Mouse (Mus musculus): ENCODE results near the gene Lingo1. TPM values are rescaled to one million over a fixed set of nuclear protein-coding genes. Genes with fewer than 3 reads are reported as not detected.

Gene Lingo1
- total and polyA plus RNA-seq, 2 experiments = under 0.01 to 0.27 TPM

GRCm38 (mm10) chr9:56718984-56719383, 77.3 kb downstream of the Lingo1 start:
- TF ChIP-seq CTCF (IDR thresholded peaks at IDR 0.05; ENCODE audit: low read depth, low read length) (no peak), POLR2A (IDR thresholded peaks at IDR 0.05; ENCODE audit: extremely low read depth, insufficient read depth, low read length) (no peak)
- Histone ChIP-seq H3K79me2 (ENCODE audit: control insufficient read depth, insufficient read depth, low read length) (no peaks in the 10 kb centered on the region), H3K4me1 (ENCODE audit: control insufficient read depth, insufficient read depth, low read length) (no peaks in the 10 kb centered on the region), H3K9ac (ENCODE audit: low read depth, low read length) (no peak overlapping the region), H3K36me3 (ENCODE audit: control insufficient read depth, insufficient read depth, low read length) (no peaks in the 10 kb centered on the region), H3K4me3 (ENCODE audit: insufficient read depth, low read depth, low read length) (no peak overlapping the region), H3K27ac (replicated peaks; ENCODE audit: insufficient read depth, low read depth, low read length) (no peak overlapping the region), H3K27me3 (ENCODE audit: control insufficient read depth, insufficient read depth, low read length) (no peaks in the 10 kb centered on the region)
- WGBS = 57% methylated on average over 3 of the region's 3 CpGs
- DNase-seq (ENCODE audit: extremely low read depth, low read depth, low spot score) = no peak

- Histone ChIP-seq H3K4me1 (ENCODE audit: control insufficient read depth, insufficient read depth, low read length) (no peaks in the 10 kb centered on the region), H3K27ac (replicated peaks; ENCODE audit: insufficient read depth, low read depth, low read length) (no peak overlapping the region), H3K36me3 (ENCODE audit: control insufficient read depth, insufficient read depth, low read length) (no peaks in the 10 kb centered on the region), H3K79me2 (ENCODE audit: control insufficient read depth, insufficient read depth, low read length) (no peaks in the 10 kb centered on the region), H3K27me3 (ENCODE audit: control insufficient read depth, insufficient read depth, low read length) (no peaks in the 10 kb centered on the region), H3K9ac (ENCODE audit: low read depth, low read length) (no peak overlapping the region), H3K4me3 (ENCODE audit: insufficient read depth, low read depth, low read length) (no peak overlapping the region)
- no peak for DNase-seq (ENCODE audit: extremely low read depth, low read depth, low spot score)
- WGBS = 85% methylated on average over 3 of the region's 3 CpGs
- TF ChIP-seq CTCF (IDR thresholded peaks at IDR 0.05; ENCODE audit: low read depth, low read length) = no peak
- TF ChIP-seq POLR2A (IDR thresholded peaks at IDR 0.05; ENCODE audit: extremely low read depth, insufficient read depth, low read length) = no peak
Observed at GRCm38 (mm10) chr9:56716565-56716964, 79.7 kb downstream of the Lingo1 start.

GRCm38 (mm10) chr9:56716066-56716465, 80.2 kb downstream of the Lingo1 start:
- H3K27ac ChIP-seq (replicated peaks; ENCODE audit: insufficient read depth, low read depth, low read length) = no peak overlapping the region
- no peaks in the 10 kb centered on the region for H3K27me3 ChIP-seq (ENCODE audit: control insufficient read depth, insufficient read depth, low read length)
- WGBS = 77% methylated on average over 3 of the region's 3 CpGs
- H3K79me2 ChIP-seq (ENCODE audit: control insufficient read depth, insufficient read depth, low read length) = no peaks in the 10 kb centered on the region
- H3K4me1 ChIP-seq (ENCODE audit: control insufficient read depth, insufficient read depth, low read length) = no peaks in the 10 kb centered on the region
- H3K36me3 ChIP-seq (ENCODE audit: control insufficient read depth, insufficient read depth, low read length) = no peaks in the 10 kb centered on the region
- TF ChIP-seq CTCF (IDR thresholded peaks at IDR 0.05; ENCODE audit: low read depth, low read length) = no peak
- H3K4me3 ChIP-seq (ENCODE audit: insufficient read depth, low read depth, low read length) = no peak overlapping the region
- no peak overlapping the region for H3K9ac ChIP-seq (ENCODE audit: low read depth, low read length)
- no peak for DNase-seq (ENCODE audit: extremely low read depth, low read depth, low spot score)

GRCm38 (mm10) chr9:56714391-56714790, 81.9 kb downstream of the Lingo1 start:
- no peak overlapping the region for H3K4me3 ChIP-seq (ENCODE audit: insufficient read depth, low read depth, low read length)
- H3K4me1 ChIP-seq (ENCODE audit: control insufficient read depth, insufficient read depth, low read length) = no peaks in the 10 kb centered on the region
- H3K9ac ChIP-seq (ENCODE audit: low read depth, low read length) = no peak overlapping the region
- H3K36me3 ChIP-seq (ENCODE audit: control insufficient read depth, insufficient read depth, low read length) = no peaks in the 10 kb centered on the region
- DNase-seq (ENCODE audit: extremely low read depth, low read depth, low spot score) = no peak
- H3K27ac ChIP-seq (replicated peaks; ENCODE audit: insufficient read depth, low read depth, low read length) = no peak overlapping the region
- 53% methylated on average over 1 of the region's 1 CpGs for WGBS
- no peaks in the 10 kb centered on the region for H3K79me2 ChIP-seq (ENCODE audit: control insufficient read depth, insufficient read depth, low read length)
- no peaks in the 10 kb centered on the region for H3K27me3 ChIP-seq (ENCODE audit: control insufficient read depth, insufficient read depth, low read length)
- TF ChIP-seq CTCF (IDR thresholded peaks at IDR 0.05; ENCODE audit: low read depth, low read length) = no peak
- TF ChIP-seq POLR2A (IDR thresholded peaks at IDR 0.05; ENCODE audit: extremely low read depth, insufficient read depth, low read length) = no peak

GRCm38 (mm10) chr9:56712667-56713369, 83.5 kb downstream of the Lingo1 start:
- Histone ChIP-seq H3K9ac (ENCODE audit: low read depth, low read length) (no peak overlapping the region), H3K27me3 (ENCODE audit: control insufficient read depth, insufficient read depth, low read length) (no peaks in the 10 kb centered on the region), H3K4me1 (ENCODE audit: control insufficient read depth, insufficient read depth, low read length) (no peaks in the 10 kb centered on the region), H3K79me2 (ENCODE audit: control insufficient read depth, insufficient read depth, low read length) (no peaks in the 10 kb centered on the region), H3K27ac (replicated peaks; ENCODE audit: insufficient read depth, low read depth, low read length) (no peak overlapping the region), H3K36me3 (ENCODE audit: control insufficient read depth, insufficient read depth, low read length) (no peaks in the 10 kb centered on the region), H3K4me3 (ENCODE audit: insufficient read depth, low read depth, low read length) (no peak overlapping the region)
- DNase-seq (ENCODE audit: extremely low read depth, low read depth, low spot score) = no peak
- no peak for TF ChIP-seq CTCF (IDR thresholded peaks at IDR 0.05; ENCODE audit: low read depth, low read length)
- no peak for TF ChIP-seq POLR2A (IDR thresholded peaks at IDR 0.05; ENCODE audit: extremely low read depth, insufficient read depth, low read length)
- 68% methylated on average over 14 of the region's 14 CpGs for WGBS

- no peak for TF ChIP-seq CTCF (IDR thresholded peaks at IDR 0.05; ENCODE audit: low read depth, low read length)
- TF ChIP-seq POLR2A (IDR thresholded peaks at IDR 0.05; ENCODE audit: extremely low read depth, insufficient read depth, low read length) = no peak
- Histone ChIP-seq H3K9ac (ENCODE audit: low read depth, low read length) (no peak overlapping the region), H3K27ac (replicated peaks; ENCODE audit: insufficient read depth, low read depth, low read length) (no peak overlapping the region), H3K4me1 (ENCODE audit: control insufficient read depth, insufficient read depth, low read length) (no peaks in the 10 kb centered on the region), H3K4me3 (ENCODE audit: insufficient read depth, low read depth, low read length) (no peak overlapping the region), H3K36me3 (ENCODE audit: control insufficient read depth, insufficient read depth, low read length) (no peaks in the 10 kb centered on the region), H3K79me2 (ENCODE audit: control insufficient read depth, insufficient read depth, low read length) (no peaks in the 10 kb centered on the region), H3K27me3 (ENCODE audit: control insufficient read depth, insufficient read depth, low read length) (no peaks in the 10 kb centered on the region)
- WGBS = 86% methylated on average over 6 of the region's 6 CpGs
- DNase-seq (ENCODE audit: extremely low read depth, low read depth, low spot score) = no peak
Observed at GRCm38 (mm10) chr9:56710958-56711357, 85.3 kb downstream of the Lingo1 start.

All from liver, adult 2 months (tissue).